Mouse (Mus musculus): ENCODE data around the gene Sgms1. TPM values are rescaled to one million over a fixed set of nuclear protein-coding genes. Genes with fewer than 3 reads are reported as not detected.
A peak's percentile ranks its signal among the peaks of the same experiment; 100 is the strongest.

Gene Sgms1
- polyA plus RNA-seq, 1 experiment from 2014 or later = 43.0 TPM

DNA sequence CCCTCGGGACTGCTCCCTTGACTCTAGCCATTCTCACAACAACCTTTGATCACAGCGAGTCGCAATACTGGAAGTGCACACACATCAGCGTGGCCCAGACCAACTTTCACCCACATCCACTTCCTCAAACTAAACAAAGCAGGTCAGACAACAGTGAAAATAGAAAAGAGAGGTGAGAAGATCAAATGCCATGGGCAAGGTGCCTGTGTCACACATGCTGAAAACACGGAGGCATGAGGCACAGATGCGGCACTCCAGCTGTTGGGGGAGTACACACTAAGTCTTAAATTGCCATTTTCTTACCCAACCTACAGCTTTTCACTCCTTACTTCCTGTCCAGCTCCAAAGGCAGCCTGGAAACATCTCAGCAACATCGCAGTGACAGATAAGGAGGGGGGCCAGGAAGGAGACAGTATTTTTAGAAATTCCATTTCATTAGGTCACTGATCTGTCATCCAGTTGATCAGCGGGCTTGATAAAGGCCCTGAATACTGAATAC lies 202.9 kb downstream of the Sgms1 start:
- Histone ChIP-seq H3K4me1 (ENCODE audit: control insufficient read depth, insufficient read depth, low read length) (peaks cover 14% of the 10 kb centered on the region), H3K9me3 (replicated peaks; ENCODE audit: control insufficient read depth, low read length) (no peaks in the 10 kb centered on the region), H3K4me2 (ENCODE audit: low read depth, low read length) (no peak overlapping the region), H3K27me3 (ENCODE audit: control insufficient read depth, insufficient read depth, low read length) (no peaks in the 10 kb centered on the region), H3K4me3 (replicated peaks; ENCODE audit: low read length) (no peak overlapping the region), H3K27ac (ENCODE audit: low read length) (peak overlapping the region; percentile 35; the same call in 1 of the 2 replicates), H3K9ac (ENCODE audit: low read length) (no peak overlapping the region), H3K36me3 (ENCODE audit: control insufficient read depth, insufficient read depth, low read length) (no peaks in the 10 kb centered on the region)
- 57% methylated on average over 8 of the region's 8 CpGs for WGBS
- ATAC-seq (ENCODE audit: insufficient read depth, low FRiP score) = peak; percentile 44; the same call in 1 of the 2 replicates

DNA sequence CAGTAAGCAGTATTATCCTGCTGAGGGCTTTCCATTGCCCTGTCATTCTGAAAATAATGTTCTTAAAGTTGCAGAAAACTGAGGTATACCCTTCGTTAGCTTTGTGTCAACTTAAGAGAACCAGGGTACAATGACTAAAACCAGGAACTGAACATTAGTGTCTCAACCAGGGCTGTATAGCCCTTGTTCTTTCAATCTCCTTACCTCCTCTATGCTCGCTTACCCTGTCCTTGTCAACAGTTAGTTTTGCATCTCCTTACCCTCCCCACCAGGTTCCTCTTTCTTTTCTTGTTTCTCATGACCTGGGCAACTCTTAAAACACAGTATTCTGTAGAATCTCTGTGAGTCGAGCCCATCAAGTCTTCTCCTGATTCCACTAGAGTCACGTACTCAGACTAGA lies 206.5 kb downstream of the Sgms1 start:
- Histone ChIP-seq H3K27me3 (ENCODE audit: control insufficient read depth, insufficient read depth, low read length) (no peaks in the 10 kb centered on the region), H3K36me3 (ENCODE audit: control insufficient read depth, insufficient read depth, low read length) (no peaks in the 10 kb centered on the region), H3K4me2 (ENCODE audit: low read depth, low read length) (no peak overlapping the region), H3K4me3 (replicated peaks; ENCODE audit: low read length) (no peak overlapping the region), H3K4me1 (ENCODE audit: control insufficient read depth, insufficient read depth, low read length) (peaks cover 34% of the 10 kb centered on the region), H3K27ac (ENCODE audit: low read length) (no peak overlapping the region), H3K9ac (ENCODE audit: low read length) (no peak overlapping the region), H3K9me3 (replicated peaks; ENCODE audit: control insufficient read depth, low read length) (no peaks in the 10 kb centered on the region)
- WGBS = 90% methylated on average over 4 of the region's 4 CpGs
- no peak for ATAC-seq (ENCODE audit: insufficient read depth, low FRiP score)

DNA sequence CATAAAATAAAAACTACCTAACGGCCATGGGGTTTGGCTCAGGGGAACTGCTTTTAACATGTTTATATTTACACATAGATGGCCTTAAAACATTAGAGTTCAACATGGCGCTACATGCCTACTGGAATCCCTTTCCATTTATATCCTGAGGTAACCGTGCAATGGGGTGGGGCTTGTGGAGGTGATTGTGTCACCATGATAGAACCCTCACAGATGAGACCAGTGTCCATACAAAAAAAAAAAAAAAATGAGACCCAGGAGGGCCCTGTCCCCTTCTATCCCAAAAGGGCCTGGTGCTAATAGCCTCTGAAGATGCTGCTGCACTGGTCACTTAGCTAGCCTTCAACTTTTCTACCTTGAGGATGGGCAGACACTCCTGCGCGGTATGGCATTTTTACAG lies 207.0 kb downstream of the Sgms1 start:
- Histone ChIP-seq H3K36me3 (ENCODE audit: control insufficient read depth, insufficient read depth, low read length) (no peaks in the 10 kb centered on the region), H3K9ac (ENCODE audit: low read length) (no peak overlapping the region), H3K27me3 (ENCODE audit: control insufficient read depth, insufficient read depth, low read length) (no peaks in the 10 kb centered on the region), H3K4me2 (ENCODE audit: low read depth, low read length) (no peak overlapping the region), H3K4me3 (replicated peaks; ENCODE audit: low read length) (no peak overlapping the region), H3K9me3 (replicated peaks; ENCODE audit: control insufficient read depth, low read length) (no peaks in the 10 kb centered on the region), H3K4me1 (ENCODE audit: control insufficient read depth, insufficient read depth, low read length) (peaks cover 34% of the 10 kb centered on the region), H3K27ac (ENCODE audit: low read length) (peak overlapping the region; percentile 26; the same call in 1 of the 2 replicates)
- WGBS = 86% methylated on average over 5 of the region's 5 CpGs
- ATAC-seq (ENCODE audit: insufficient read depth, low FRiP score) = no peak

DNA sequence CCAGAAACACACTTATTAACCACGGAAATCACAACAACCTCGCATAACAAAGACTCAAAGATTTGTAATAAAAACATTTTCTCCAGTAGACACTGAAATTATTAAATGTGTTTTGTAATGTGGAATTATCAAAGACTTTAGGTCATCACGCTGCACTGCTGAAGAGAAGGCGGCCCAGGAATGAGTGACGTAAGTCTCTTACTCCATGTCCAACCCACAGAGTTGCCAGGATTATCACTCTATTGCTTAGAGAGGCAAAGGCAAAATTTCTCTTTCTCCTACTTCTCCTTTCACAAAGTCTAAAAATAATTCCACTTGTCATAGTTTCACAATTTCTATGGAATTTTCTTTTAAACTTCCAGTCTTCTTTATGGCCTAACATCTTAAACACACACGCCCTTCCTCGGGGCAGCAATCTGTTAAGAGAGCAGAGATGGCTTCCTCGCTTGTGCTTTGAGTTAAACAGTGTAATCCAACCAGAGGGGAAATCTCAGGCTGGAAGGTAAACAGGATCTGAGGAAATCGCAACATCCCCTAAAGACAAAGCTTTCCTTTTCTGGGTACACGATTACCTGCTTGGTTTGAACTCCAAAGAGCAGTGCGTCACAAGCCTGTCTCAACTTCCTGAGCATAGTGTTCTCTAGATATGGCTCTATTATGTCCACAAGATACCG lies 207.7 kb downstream of the Sgms1 start:
- no peaks in the 10 kb centered on the region for H3K27me3 ChIP-seq (ENCODE audit: control insufficient read depth, insufficient read depth, low read length)
- no peak overlapping the region for H3K4me2 ChIP-seq (ENCODE audit: low read depth, low read length)
- peak overlapping the region; percentile 29; the same call in 1 of the 2 replicates for H3K27ac ChIP-seq (ENCODE audit: low read length)
- 65% methylated on average over 12 of the region's 12 CpGs for WGBS
- no peak overlapping the region for H3K9ac ChIP-seq (ENCODE audit: low read length)
- ATAC-seq (ENCODE audit: insufficient read depth, low FRiP score) = no peak
- H3K36me3 ChIP-seq (ENCODE audit: control insufficient read depth, insufficient read depth, low read length) = no peaks in the 10 kb centered on the region
- peaks cover 31% of the 10 kb centered on the region for H3K4me1 ChIP-seq (ENCODE audit: control insufficient read depth, insufficient read depth, low read length)
- H3K9me3 ChIP-seq (replicated peaks; ENCODE audit: control insufficient read depth, low read length) = no peaks in the 10 kb centered on the region
- H3K4me3 ChIP-seq (replicated peaks; ENCODE audit: low read length) = no peak overlapping the region

DNA sequence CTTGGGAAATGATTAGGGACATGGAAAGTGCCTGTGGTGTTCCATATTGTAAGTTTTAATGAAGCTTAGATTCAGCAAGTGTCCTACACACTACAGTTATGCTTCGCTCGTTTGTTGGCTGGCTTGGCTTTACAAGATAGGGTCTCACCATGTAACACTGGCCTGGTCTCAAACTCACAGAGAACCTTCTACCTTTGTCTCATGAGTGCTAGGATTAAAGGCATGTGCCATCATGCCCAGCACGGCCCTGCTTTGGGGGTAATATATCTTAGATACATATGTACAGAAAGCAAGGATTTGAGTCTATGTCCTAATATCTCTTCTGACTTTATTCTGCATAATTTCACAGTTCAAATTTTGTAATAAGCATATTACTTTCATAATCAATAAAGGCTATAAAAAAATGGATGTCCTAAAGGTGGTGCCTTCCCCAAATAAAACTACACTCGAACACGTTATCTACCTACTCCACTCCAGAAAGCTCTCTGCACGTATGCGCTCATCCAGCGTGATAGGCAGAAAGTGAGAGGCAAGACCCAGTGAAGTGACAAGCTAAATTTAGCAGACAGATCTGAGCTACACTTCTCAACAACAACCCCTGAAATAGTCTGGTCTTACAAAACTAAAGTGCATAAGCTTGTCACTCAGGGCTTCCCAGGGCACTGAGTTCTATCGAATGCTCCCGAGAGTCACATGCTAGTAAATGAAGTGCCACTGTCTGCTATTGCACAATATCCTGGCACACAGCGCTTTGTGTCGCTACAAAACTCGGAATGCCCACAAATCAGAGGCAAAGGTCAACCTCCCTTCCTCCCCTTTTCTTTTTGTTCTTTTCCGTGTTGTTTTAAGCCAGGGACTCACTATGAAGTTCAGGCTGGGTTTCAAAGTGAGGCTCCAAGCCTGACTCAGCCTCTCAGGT lies 208.5 kb downstream of the Sgms1 start:
- no peaks in the 10 kb centered on the region for H3K36me3 ChIP-seq (ENCODE audit: control insufficient read depth, insufficient read depth, low read length)
- H3K4me2 ChIP-seq (ENCODE audit: low read depth, low read length) = no peak overlapping the region
- no peaks in the 10 kb centered on the region for H3K27me3 ChIP-seq (ENCODE audit: control insufficient read depth, insufficient read depth, low read length)
- no peak overlapping the region for H3K9ac ChIP-seq (ENCODE audit: low read length)
- H3K4me1 ChIP-seq (ENCODE audit: control insufficient read depth, insufficient read depth, low read length) = peaks cover 28% of the 10 kb centered on the region
- no peaks in the 10 kb centered on the region for H3K9me3 ChIP-seq (replicated peaks; ENCODE audit: control insufficient read depth, low read length)
- 63% methylated on average over 14 of the region's 14 CpGs for WGBS
- ATAC-seq (ENCODE audit: insufficient read depth, low FRiP score) = peak; percentile 15; the same call in 1 of the 2 replicates
- H3K4me3 ChIP-seq (replicated peaks; ENCODE audit: low read length) = no peak overlapping the region
- H3K27ac ChIP-seq (ENCODE audit: low read length) = peak overlapping the region; percentile 17; the same call in 1 of the 2 replicates

DNA sequence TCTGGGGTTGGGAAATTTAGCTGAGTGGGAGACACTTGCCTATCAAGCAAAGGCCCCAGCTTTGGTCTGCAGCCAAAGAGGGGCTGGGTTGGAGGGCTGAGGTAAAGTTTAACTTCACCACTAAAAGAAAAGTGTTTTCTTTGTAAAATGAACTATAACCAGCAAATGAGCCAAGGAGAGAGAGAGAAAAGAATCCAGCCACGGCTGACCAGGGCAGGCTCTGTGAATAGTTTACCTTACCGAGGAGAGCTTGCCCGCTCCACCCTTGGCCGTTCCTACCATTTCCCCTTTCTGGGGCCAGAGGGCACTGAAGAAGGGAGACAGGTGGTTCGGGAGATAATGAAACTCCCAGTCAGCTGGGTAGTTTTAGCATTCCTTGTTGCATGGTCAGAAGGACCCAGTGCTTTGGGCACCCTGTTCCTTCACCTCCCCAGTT lies 209.5 kb downstream of the Sgms1 start:
- WGBS = 16% methylated on average over 5 of the region's 5 CpGs
- no peak overlapping the region for H3K9ac ChIP-seq (ENCODE audit: low read length)
- H3K9me3 ChIP-seq (replicated peaks; ENCODE audit: control insufficient read depth, low read length) = no peaks in the 10 kb centered on the region
- no peaks in the 10 kb centered on the region for H3K27me3 ChIP-seq (ENCODE audit: control insufficient read depth, insufficient read depth, low read length)
- no peak overlapping the region for H3K4me3 ChIP-seq (replicated peaks; ENCODE audit: low read length)
- peak overlapping the region; percentile 36 for H3K27ac ChIP-seq (ENCODE audit: low read length)
- peaks cover 28% of the 10 kb centered on the region for H3K4me1 ChIP-seq (ENCODE audit: control insufficient read depth, insufficient read depth, low read length)
- no peak overlapping the region for H3K4me2 ChIP-seq (ENCODE audit: low read depth, low read length)
- ATAC-seq (ENCODE audit: insufficient read depth, low FRiP score) = peak; percentile 42; the same call in 1 of the 2 replicates
- no peaks in the 10 kb centered on the region for H3K36me3 ChIP-seq (ENCODE audit: control insufficient read depth, insufficient read depth, low read length)

DNA sequence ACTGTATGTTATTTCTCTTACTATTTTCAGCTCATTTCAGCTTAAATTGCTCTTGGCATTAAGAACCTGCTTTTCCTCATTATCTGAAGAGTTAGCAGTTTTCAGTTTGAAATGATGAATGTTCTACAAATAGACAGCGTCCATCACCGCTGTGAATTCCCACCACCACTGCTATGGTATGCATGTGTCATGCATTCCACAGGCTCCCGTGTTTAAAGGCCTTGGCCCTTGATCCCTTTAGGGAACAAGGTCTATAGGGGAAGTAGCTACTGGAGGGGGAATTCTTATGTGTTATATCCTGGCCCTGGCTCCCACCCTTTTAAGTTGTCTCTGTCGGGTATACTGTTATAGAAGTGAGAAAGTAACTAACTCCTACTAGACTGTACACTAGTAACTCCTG lies 210.0 kb downstream of the Sgms1 start:
- H3K4me2 ChIP-seq (ENCODE audit: low read depth, low read length) = no peak overlapping the region
- peaks cover 28% of the 10 kb centered on the region for H3K4me1 ChIP-seq (ENCODE audit: control insufficient read depth, insufficient read depth, low read length)
- no peaks in the 10 kb centered on the region for H3K9me3 ChIP-seq (replicated peaks; ENCODE audit: control insufficient read depth, low read length)
- H3K27ac ChIP-seq (ENCODE audit: low read length) = peak overlapping the region; percentile 36; the same call in 1 of the 2 replicates
- no peak for ATAC-seq (ENCODE audit: insufficient read depth, low FRiP score)
- no peak overlapping the region for H3K9ac ChIP-seq (ENCODE audit: low read length)
- no peaks in the 10 kb centered on the region for H3K27me3 ChIP-seq (ENCODE audit: control insufficient read depth, insufficient read depth, low read length)
- H3K36me3 ChIP-seq (ENCODE audit: control insufficient read depth, insufficient read depth, low read length) = no peaks in the 10 kb centered on the region
- no peak overlapping the region for H3K4me3 ChIP-seq (replicated peaks; ENCODE audit: low read length)
- WGBS = 38% methylated on average over 4 of the region's 4 CpGs

DNA sequence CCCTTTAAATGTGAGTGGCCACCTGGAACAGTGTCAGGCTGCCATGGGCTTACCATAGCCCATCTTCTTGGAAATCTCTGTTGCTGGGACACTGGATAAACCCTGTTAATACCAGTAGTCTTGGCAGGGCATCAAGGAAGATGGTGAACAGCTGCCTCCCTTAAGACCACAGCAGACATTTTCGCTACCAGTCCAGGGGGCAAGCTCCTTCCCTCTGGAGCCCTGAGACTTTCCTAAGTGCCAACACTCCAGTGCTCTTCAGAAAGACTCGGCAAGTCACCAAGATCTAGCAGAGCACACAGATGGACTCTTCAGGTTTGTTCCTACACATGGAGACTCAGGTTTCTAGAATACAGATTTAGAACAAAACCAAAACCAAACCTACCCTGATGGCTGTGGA lies 211.4 kb downstream of the Sgms1 start:
- H3K27ac ChIP-seq (ENCODE audit: low read length) = no peak overlapping the region
- H3K27me3 ChIP-seq (ENCODE audit: control insufficient read depth, insufficient read depth, low read length) = no peaks in the 10 kb centered on the region
- H3K4me3 ChIP-seq (replicated peaks; ENCODE audit: low read length) = no peak overlapping the region
- H3K36me3 ChIP-seq (ENCODE audit: control insufficient read depth, insufficient read depth, low read length) = no peaks in the 10 kb centered on the region
- no peak overlapping the region for H3K9ac ChIP-seq (ENCODE audit: low read length)
- no peak for ATAC-seq (ENCODE audit: insufficient read depth, low FRiP score)
- 92% methylated on average over 2 of the region's 2 CpGs for WGBS
- H3K4me1 ChIP-seq (ENCODE audit: control insufficient read depth, insufficient read depth, low read length) = peaks cover 28% of the 10 kb centered on the region
- no peaks in the 10 kb centered on the region for H3K9me3 ChIP-seq (replicated peaks; ENCODE audit: control insufficient read depth, low read length)
- no peak overlapping the region for H3K4me2 ChIP-seq (ENCODE audit: low read depth, low read length)

DNA sequence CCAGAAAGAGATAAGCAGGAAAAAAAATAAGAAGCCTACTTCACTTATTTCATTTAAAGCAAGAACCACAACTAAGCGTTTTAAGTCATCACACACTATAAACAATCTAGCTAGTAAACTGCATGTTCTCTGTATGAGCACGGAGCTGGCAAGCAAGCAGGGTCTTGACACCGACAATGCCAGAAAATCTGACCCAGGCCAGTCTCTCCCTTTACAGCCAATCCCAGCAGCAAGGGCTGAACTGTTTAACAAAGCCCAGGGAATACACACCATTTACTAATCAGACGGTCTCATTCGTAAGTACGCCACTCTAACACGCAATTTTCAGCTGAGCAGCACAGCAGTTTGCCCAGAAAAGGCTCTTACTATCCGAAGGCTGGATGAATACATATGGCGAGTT lies 213.1 kb downstream of the Sgms1 start:
- H3K27ac ChIP-seq (ENCODE audit: low read length) = peak overlapping the region; percentile 12; the same call in 1 of the 2 replicates
- no peaks in the 10 kb centered on the region for H3K27me3 ChIP-seq (ENCODE audit: control insufficient read depth, insufficient read depth, low read length)
- no peaks in the 10 kb centered on the region for H3K36me3 ChIP-seq (ENCODE audit: control insufficient read depth, insufficient read depth, low read length)
- H3K4me2 ChIP-seq (ENCODE audit: low read depth, low read length) = no peak overlapping the region
- no peak overlapping the region for H3K4me3 ChIP-seq (replicated peaks; ENCODE audit: low read length)
- no peaks in the 10 kb centered on the region for H3K9me3 ChIP-seq (replicated peaks; ENCODE audit: control insufficient read depth, low read length)
- no peak for ATAC-seq (ENCODE audit: insufficient read depth, low FRiP score)
- WGBS = 77% methylated on average over 9 of the region's 9 CpGs
- H3K4me1 ChIP-seq (ENCODE audit: control insufficient read depth, insufficient read depth, low read length) = peaks cover 22% of the 10 kb centered on the region
- H3K9ac ChIP-seq (ENCODE audit: low read length) = no peak overlapping the region
